Mouse (Mus musculus) neural tube, embryonic 15.5 days (tissue): Measurements from ENCODE around the gene Tmem268. TPM values are rescaled to one million over a fixed set of nuclear protein-coding genes. Genes with fewer than 3 reads are reported as not detected.

Experiments used
- ATAC-seq: fragments of 200-750 bp; cut with Nextera tagmentation; 2 replicates; pipeline ENCODE4 v1.8.0; 2017; ENCODE audit warnings: mild to moderate bottlenecking, moderate TSS enrichment, moderate library complexity; ENCODE audit not compliant: low FRiP score
- H3K27ac ChIP-seq: fragments of 300-500 bp; sonication (generic); replicated peaks from 2 replicates; pipeline ENCODE4 v1.5.1; 2015; ENCODE audit warnings: mild to moderate bottlenecking, inconsistent platforms
- H3K27me3 ChIP-seq: fragments of 300-500 bp; sonication (generic); replicated peaks from 2 replicates; pipeline ENCODE4 v1.6.1; 2015; ENCODE audit warnings: inconsistent platforms
- H3K36me3 ChIP-seq: fragments of 300-500 bp; sonication (generic); 2 replicates; pipeline ENCODE4 v1.6.1; 2015; ENCODE audit warnings: inconsistent platforms
- H3K4me1 ChIP-seq: fragments of 300-500 bp; sonication (generic); 2 replicates; pipeline ENCODE4 v1.6.1; 2015; ENCODE audit warnings: inconsistent platforms
- H3K4me2 ChIP-seq: fragments of 300-500 bp; sonication (generic); 2 replicates; pipeline ENCODE4 v1.6.1; 2015; ENCODE audit warnings: inconsistent platforms, mild to moderate bottlenecking, moderate library complexity
- H3K4me3 ChIP-seq: fragments of 300-500 bp; sonication (generic); replicated peaks from 2 replicates; pipeline ENCODE4 v1.5.1; 2015; ENCODE audit warnings: mild to moderate bottlenecking, inconsistent platforms
- H3K9ac ChIP-seq: fragments of 300-500 bp; sonication (generic); replicated peaks from 2 replicates; pipeline ENCODE4 v1.6.1; 2015; ENCODE audit warnings: mild to moderate bottlenecking, inconsistent platforms
- H3K9me3 ChIP-seq: fragments of 300-500 bp; sonication (generic); replicated peaks from 2 replicates; pipeline ENCODE4 v1.6.1; 2016; ENCODE audit warnings: inconsistent platforms
- WGBS: fragments of 180-500 bp; shearing (Covaris S2); methylation state at CpG from one replicate; pipeline ENCODE4 v1.1.7; 2015; ENCODE audit warnings: mixed read lengths; 5-methylcytosine and 5-hydroxymethylcytosine counted together
- polyA plus RNA-seq: library from polyadenylated mRNA; unstranded; fragments of >200 nt; fragmentation: Nextera tagmentation; extraction: Ambion mirVana; gene quantifications from 2 replicates; pipeline ENCODE4 v1.2.1, GENCODE M21; 2015

The Tmem268 gene
- polyA plus RNA-seq, 1 experiment from 2014 or later = 4.9 TPM

DNA sequence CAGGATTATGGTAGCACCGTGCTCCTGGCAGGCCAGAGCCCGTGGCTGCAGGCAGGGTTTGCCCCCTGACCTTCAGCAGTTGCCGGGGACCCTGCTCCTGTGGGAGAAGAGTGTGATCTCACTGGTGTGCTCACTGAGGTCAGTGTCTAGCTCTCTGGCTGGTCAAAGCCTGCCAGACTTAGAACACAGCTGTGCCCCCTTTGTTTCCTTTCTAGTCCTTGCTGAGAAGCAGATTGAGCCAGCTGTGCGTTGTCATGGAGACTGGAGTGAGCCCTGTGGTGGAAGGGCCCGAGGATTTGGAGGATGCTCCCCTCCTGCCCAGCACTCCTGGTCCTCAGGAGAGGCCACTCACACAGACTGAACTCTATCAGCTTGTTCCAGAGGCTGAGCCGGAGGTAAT is 21.5 kb downstream of the Tmem268 start:
- no peak overlapping the region for H3K9ac ChIP-seq
- peaks cover 6% of the 10 kb centered on the region; the same call in 1 of the 2 replicates for H3K4me1 ChIP-seq
- H3K4me2 ChIP-seq = no peak overlapping the region
- no peaks in the 10 kb centered on the region for H3K36me3 ChIP-seq
- peak; percentile 81; the same call in 1 of the 2 replicates for ATAC-seq
- H3K27ac ChIP-seq = no peak overlapping the region
- 31% methylated on average over 6 of the region's 6 CpGs for WGBS
- no peak overlapping the region for H3K4me3 ChIP-seq
- no peaks in the 10 kb centered on the region for H3K27me3 ChIP-seq
- H3K9me3 ChIP-seq = no peaks in the 10 kb centered on the region

DNA sequence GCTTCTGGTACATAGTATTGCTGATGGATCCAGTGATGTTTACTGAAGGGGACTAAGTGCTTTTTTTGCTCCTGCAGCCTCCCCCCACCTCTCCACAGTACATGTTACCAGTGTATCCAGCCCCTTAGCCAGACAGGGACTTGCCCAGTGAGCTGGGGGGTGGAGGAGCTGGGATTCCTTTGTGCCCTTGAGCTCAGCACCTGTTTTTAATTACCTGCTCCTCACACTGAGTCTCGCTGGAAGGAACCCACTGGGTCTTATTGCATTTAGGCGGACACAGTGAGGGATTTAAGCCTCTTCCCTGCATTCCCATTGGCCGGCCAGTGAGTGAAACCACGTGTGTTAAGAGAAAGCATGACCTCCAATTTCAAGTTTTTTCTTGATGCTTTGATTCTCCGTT is 24.0 kb downstream of the Tmem268 start:
- no peak for ATAC-seq
- WGBS = 79% methylated on average over 5 of the region's 5 CpGs
- Histone ChIP-seq H3K36me3 (no peaks in the 10 kb centered on the region), H3K27ac (no peak overlapping the region), H3K4me2 (no peak overlapping the region), H3K9me3 (no peaks in the 10 kb centered on the region), H3K9ac (no peak overlapping the region), H3K4me3 (no peak overlapping the region), H3K4me1 (peaks cover 6% of the 10 kb centered on the region; the same call in 1 of the 2 replicates), H3K27me3 (no peaks in the 10 kb centered on the region)

DNA sequence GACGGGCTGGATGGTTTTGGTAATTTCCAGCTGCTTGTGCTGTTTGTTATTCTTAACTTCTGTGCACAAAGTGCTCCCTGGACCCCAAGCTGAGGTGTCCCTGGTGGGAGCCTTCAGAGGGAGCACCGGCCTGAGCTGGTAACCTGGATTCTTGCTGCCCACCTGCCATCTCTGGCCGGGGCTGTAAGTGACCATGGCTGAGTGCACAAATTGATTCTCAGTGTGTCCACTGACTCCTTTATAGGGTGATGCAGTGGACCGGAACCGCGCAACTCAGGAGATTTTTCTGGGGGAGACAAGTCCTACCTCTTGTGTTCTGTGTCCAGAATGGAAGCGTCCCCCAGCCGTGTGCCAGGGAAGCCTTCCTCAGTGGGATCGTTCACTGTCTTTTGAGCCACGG is 26.6 kb downstream of the Tmem268 start:
- Histone ChIP-seq H3K27ac (no peak overlapping the region), H3K4me3 (no peak overlapping the region), H3K9me3 (no peaks in the 10 kb centered on the region), H3K9ac (no peak overlapping the region), H3K4me1 (peaks cover 2% of the 10 kb centered on the region; the same call in 1 of the 2 replicates), H3K36me3 (no peaks in the 10 kb centered on the region), H3K27me3 (no peaks in the 10 kb centered on the region), H3K4me2 (no peak overlapping the region)
- no peak for ATAC-seq
- whole genome bisulfite sequencing = 79% methylated on average over 10 of the region's 10 CpGs

DNA sequence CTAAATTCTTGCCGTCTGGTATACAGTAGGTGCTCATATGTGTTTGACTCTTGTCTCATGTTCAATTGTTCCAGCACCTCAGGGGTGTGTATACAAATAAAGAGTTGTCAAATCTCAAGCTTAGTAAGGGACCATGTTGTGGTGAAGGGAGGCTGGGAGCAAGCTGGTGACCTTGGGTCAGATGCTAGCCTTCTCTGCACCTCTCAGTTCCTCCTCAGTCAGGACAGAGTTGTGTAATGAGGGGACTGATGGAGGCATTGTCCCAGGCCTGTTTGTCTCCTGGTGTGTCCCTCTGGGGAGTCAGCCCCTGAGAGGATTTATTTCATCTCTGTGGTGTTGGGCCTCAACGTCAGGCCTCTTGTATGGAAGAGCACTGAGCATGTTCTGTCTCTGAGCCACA is 27.7 kb downstream of the Tmem268 start:
- WGBS = 81% methylated on average over 2 of the region's 2 CpGs
- H3K4me1 ChIP-seq = no peaks in the 10 kb centered on the region
- ATAC-seq = no peak
- no peak overlapping the region for H3K4me3 ChIP-seq
- H3K9me3 ChIP-seq = no peaks in the 10 kb centered on the region
- H3K4me2 ChIP-seq = no peak overlapping the region
- no peaks in the 10 kb centered on the region for H3K27me3 ChIP-seq
- no peak overlapping the region for H3K27ac ChIP-seq
- H3K36me3 ChIP-seq = no peaks in the 10 kb centered on the region
- H3K9ac ChIP-seq = no peak overlapping the region

DNA sequence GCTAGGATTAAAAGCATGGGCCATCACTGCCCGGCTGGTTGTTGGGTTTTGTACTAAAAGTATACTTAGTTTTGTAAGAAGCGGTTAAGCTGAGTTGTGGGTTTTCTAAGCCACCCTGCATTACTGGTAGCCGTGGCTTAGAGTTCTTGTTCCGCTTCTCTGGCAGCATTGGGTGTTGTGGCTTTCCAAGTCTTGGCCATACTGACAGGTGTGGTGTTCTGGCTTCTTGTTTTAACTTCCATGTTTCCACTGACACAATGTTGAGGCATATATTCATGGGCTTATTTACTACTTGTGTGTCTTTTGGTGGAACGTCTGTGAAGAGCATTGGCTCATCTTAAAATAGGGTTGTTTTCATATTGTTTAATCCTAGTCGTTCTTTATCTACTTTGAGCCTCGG is 31.4 kb downstream of the Tmem268 start:
- Histone ChIP-seq H3K4me1 (no peaks in the 10 kb centered on the region), H3K4me3 (no peak overlapping the region), H3K9me3 (no peaks in the 10 kb centered on the region), H3K27ac (no peak overlapping the region), H3K27me3 (no peaks in the 10 kb centered on the region), H3K9ac (no peak overlapping the region), H3K4me2 (no peak overlapping the region), H3K36me3 (no peaks in the 10 kb centered on the region)
- no peak for ATAC-seq
- WGBS = 92% methylated on average over 7 of the region's 7 CpGs

DNA sequence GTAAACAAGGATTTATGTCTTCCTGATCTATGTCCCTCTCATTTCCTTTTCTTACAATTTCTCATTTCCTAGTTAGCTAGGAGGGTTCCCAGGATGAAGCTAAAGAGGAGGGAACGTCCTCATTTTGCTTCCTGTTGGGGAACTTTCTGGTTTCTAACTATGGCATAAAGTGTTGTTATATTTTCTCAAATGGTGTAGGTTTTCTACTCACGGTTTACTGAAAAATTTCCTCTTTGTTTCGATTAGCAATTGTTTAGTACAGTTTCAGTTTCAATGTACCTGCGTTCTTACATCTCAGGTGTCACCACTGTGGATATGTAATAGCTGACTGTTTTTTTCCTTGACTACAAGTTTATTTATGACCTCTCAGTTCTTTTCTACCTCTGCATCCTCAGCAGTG is 32.0 kb downstream of the Tmem268 start:
- Histone ChIP-seq H3K9me3 (no peaks in the 10 kb centered on the region), H3K27me3 (no peaks in the 10 kb centered on the region), H3K4me2 (no peak overlapping the region), H3K9ac (no peak overlapping the region), H3K4me1 (no peaks in the 10 kb centered on the region), H3K27ac (no peak overlapping the region), H3K36me3 (no peaks in the 10 kb centered on the region), H3K4me3 (no peak overlapping the region)
- ATAC-seq = no peak
- 92% methylated on average over 4 of the region's 4 CpGs for WGBS

DNA sequence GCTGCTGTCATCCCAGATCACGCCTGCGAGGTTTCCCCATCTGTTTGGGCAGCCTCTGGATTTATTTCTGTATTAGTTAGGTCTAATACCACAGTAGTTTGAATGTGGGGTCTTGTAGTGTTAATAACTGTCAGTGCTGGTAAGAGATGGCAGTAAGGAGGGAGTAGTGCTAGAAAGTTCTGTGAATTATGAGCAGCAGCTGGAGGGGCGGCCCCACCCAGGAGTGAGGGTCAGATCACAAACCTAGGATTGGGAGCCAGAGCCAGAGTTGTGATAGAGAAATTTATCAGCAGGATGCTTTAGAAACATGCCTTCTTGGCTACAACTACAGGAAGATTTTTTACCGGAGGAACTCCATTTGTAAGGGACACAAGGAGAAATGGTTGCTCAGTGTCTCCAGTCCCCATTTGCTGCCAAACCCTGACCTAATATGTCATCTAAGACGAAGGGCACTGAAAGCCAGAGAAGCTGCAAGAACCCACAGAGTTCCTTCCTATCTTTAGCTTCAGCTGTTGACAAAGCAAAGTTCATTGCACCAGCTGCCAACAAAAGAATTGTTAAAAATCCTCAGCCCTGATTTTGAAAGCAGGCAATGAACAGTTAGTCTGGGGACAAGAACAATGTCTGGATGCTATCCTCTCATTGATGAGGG is 36.0 kb downstream of the Tmem268 start:
- ATAC-seq = no peak

DNA sequence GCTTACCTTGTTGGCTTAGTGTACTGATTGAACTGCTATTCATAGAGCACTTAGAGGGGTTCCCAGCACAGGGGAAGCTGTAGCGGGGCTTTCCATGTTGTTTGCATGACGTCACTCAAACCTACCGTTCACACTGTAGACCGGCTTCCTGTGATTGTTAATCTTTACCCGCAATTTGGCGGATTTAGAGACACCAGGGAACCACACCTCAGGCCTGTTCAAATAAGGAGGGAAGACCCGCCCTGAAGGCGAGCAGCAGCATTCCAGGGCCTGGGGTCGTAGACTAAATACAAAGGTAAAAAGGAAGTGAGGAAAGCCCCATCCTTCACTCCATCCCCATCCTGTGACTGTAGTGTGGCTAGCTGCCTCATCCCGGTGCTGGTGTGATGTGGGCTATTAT is 36.7 kb downstream of the Tmem268 start:
- no peak overlapping the region for H3K4me3 ChIP-seq
- no peak overlapping the region for H3K27ac ChIP-seq
- H3K9ac ChIP-seq = no peak overlapping the region
- ATAC-seq = no peak
- no peaks in the 10 kb centered on the region for H3K9me3 ChIP-seq
- no peaks in the 10 kb centered on the region for H3K36me3 ChIP-seq
- H3K27me3 ChIP-seq = no peaks in the 10 kb centered on the region
- whole genome bisulfite sequencing = 84% methylated on average over 10 of the region's 10 CpGs
- no peak overlapping the region for H3K4me2 ChIP-seq
- no peaks in the 10 kb centered on the region for H3K4me1 ChIP-seq

More for the DNA sequence above, 36.0 kb downstream of the Tmem268 start:
- Histone ChIP-seq H3K4me2 (no peak overlapping the region), H3K4me3 (no peak overlapping the region), H3K9me3 (no peaks in the 10 kb centered on the region), H3K9ac (no peak overlapping the region), H3K27me3 (no peaks in the 10 kb centered on the region), H3K27ac (no peak overlapping the region), H3K36me3 (no peaks in the 10 kb centered on the region), H3K4me1 (no peaks in the 10 kb centered on the region)
- WGBS = 80% methylated on average over 5 of the region's 5 CpGs

DNA sequence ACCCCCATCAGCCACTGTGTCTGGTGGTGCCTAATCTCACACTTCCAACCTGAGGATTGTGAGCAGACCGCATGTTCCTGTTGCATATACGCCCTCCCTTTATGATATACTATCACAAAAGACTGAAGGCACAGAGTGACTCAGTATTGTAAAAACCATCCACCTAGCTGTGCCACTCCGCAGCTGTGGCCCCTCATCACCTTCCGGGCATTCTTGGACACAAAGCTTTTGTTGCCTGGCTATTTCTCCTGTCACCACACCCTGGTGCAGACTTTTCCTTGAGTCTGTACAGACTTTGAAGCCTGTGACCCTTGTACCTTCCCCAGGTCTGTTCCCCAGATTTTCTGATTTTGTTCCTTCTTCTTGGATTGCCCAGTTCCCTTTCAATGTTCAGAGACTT is 37.4 kb downstream of the Tmem268 start:
- Histone ChIP-seq H3K27ac (no peak overlapping the region), H3K4me3 (no peak overlapping the region), H3K27me3 (no peaks in the 10 kb centered on the region), H3K4me2 (no peak overlapping the region), H3K4me1 (no peaks in the 10 kb centered on the region), H3K9ac (no peak overlapping the region), H3K9me3 (no peaks in the 10 kb centered on the region), H3K36me3 (no peaks in the 10 kb centered on the region)
- 95% methylated on average over 4 of the region's 4 CpGs for WGBS
- ATAC-seq = no peak

DNA sequence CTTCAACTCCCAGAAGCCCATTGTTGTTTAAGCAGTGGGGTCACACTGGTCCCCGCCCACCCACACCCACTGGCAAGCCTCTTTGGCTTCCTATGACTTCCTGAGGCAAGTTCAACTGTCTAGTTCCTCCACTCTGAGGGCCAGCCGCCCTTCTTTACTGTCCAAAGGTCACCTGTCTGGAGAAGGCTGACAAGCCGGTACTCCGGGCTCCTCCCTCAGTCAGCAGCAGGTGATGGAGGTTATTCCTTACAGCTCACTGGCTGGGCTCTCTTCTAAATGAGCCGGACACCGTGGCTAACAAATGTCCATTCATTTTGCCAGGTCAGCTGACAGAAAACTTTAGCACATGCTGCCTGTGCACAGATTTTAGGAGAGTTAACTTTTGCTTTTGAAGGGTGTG is 42.2 kb downstream of the Tmem268 start:
- Histone ChIP-seq H3K27me3 (no peaks in the 10 kb centered on the region), H3K27ac (no peak overlapping the region), H3K36me3 (no peaks in the 10 kb centered on the region), H3K9me3 (no peaks in the 10 kb centered on the region), H3K4me2 (no peak overlapping the region), H3K9ac (no peak overlapping the region), H3K4me3 (no peak overlapping the region), H3K4me1 (no peaks in the 10 kb centered on the region)
- WGBS = 79% methylated on average over 6 of the region's 6 CpGs
- ATAC-seq = no peak

DNA sequence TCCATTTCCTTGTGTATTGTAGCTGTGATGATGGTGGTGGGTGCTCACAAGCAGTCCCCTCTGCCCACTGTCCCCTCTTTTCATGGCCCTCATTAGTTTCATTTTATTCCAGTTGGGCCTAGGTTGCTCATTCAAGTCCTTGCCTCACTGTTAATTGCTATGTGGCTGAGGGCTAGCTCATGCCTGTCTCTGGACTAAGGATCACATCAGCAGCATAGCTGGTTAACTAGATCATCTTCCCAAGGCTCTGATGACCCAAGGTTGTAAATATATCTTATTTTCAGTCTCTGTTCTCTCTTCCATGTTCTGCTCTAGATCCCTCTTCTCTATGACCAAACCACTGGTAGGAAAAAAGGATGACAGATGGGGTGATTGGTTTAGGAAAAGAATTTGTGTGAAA is 42.7 kb downstream of the Tmem268 start:
- no peaks in the 10 kb centered on the region for H3K9me3 ChIP-seq
- H3K27ac ChIP-seq = no peak overlapping the region
- no peaks in the 10 kb centered on the region for H3K4me1 ChIP-seq
- H3K9ac ChIP-seq = no peak overlapping the region
- H3K4me3 ChIP-seq = no peak overlapping the region
- no peak overlapping the region for H3K4me2 ChIP-seq
- no peaks in the 10 kb centered on the region for H3K27me3 ChIP-seq
- no peak for ATAC-seq
- H3K36me3 ChIP-seq = no peaks in the 10 kb centered on the region

DNA sequence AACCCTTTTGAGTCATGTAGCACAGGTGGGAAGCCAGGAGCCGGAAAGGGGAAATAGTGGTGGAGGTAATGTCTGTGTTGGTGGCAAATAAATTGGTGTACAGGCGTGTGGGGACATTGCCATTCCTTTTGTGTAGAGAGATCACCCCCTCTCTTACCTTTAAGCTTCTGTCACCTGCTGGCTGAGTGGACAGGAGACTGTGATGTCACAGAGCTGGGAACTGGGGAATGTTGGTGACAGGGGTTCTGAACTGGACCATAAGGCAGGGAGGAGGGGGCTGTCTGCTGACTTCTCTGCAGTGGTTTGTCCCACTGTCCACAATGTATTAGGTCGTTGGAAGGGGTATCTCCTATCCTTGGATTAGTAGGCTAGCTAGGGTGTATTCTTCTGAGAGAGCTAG is 46.4 kb downstream of the Tmem268 start, which contains the start of gene Gm11213:
Gene Gm11213, minus strand, starts transcription at position 317 of the 400 bp plus-strand sequence.
- ATAC-seq = no peak
- 70% methylated on average over 3 of the region's 3 CpGs for WGBS
- Histone ChIP-seq H3K9me3 (no peaks in the 10 kb centered on the region), H3K4me1 (no peaks in the 10 kb centered on the region), H3K4me3 (no peak within 1 kb of the TSS), H3K9ac (no peak within 1 kb of the TSS), H3K27ac (no peak within 1 kb of the TSS), H3K36me3 (no peaks in the 10 kb centered on the region), H3K4me2 (no peak within 1 kb of the TSS), H3K27me3 (no peaks in the 10 kb centered on the region)
